Mouse (Mus musculus) monocyte, adult 5-6 weeks (primary cell): ENCODE results near the gene Asb6. TPM values are rescaled to one million over a fixed set of nuclear protein-coding genes. Genes with fewer than 3 reads are reported as not detected.

Source experiments
- ATAC-seq: fragments of 153-309, 156-312 bp; replicated peaks from 2 replicates; pipeline ENCODE4 v1.8.0; 2017; ENCODE audit warnings: mild to moderate bottlenecking; ENCODE audit not compliant: low TSS enrichment, insufficient number of reproducible peaks, severe bottlenecking, poor library complexity, low FRiP score
- total RNA-seq: library from RNA; stranded (forward); fragments of 200-1000, 200-491, 200-594 nt; gene quantifications from 3 replicates; pipeline ENCODE4 v1.2.3, GENCODE M21; 2017

Gene Asb6
- total RNA-seq, 1 experiment from 2014 or later = 45.6 TPM

DNA sequence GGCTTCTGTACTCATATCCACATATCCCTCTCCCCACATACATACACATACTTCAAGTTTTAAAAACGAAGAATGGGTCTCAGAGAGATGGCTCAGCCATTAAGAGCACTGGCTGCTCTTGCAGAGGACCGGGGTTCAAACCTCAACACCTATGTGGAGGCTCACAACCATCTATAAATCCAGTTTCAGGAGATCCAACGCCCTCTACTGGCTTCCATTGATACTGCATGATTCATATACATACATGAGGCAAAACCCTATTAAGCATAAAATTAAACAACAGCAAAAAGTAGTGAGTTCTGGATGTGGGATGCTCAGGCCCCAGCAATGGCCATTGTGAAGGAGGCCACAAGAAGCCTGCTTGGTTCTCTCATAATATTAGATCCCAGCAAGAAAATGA, 54.2 kb downstream of the Asb6 start:
- ATAC-seq = no peak

DNA sequence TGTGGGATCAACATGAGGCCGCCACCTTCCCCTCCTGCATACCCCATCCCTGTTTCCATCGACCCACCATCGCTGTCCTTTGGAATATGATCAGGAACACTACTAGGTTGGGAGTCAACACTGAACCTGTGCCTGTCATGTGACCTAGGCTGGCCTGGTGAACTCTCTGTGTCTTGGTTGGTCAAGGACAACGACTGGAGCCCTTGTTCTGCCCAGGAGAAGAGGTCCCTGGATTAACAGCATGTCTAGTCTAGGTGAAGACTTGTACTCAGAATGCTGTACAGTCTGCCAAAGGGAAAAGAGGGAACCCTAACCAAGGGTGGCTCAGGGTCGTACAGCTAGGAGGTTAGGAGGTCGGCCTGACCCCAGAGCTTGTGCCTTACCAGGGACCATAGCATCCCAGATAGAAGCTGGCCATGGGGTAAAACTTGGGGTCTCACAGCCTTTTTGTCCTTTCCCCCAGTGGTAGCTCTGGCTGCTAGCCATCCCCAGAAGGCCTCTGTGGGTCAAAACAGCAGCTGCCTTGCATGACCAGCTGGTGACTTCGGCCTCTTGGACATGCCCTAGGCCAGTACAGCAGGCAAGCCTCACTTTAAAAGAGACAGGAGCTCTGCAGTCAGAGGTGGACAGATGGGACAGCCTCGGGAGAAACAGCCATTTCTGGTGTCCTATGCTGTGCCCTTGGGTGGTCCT, 56.7 kb downstream of the Asb6 start:
- ATAC-seq = no peak

Other genes starting within 250 kb of the Asb6 start
- 4.5 to 7.0 TPM in 2 of 3 replicates, not detected in the other for gene Cstad, start 235.3 kb downstream of the Asb6 start, total RNA-seq
- 0.68 TPM in 1 of 3 replicates, not detected in the others for gene 1700001O22Rik, start 26.7 kb downstream of the Asb6 start, total RNA-seq
- gene Ntmt1, start 22.5 kb downstream of the Asb6 start, total RNA-seq = 7.1 to 15.9 TPM (median 9.9 TPM) in 3 replicates
- not detected in 3 replicates for gene Prrx2, start 4.6 kb upstream of the Asb6 start, total RNA-seq
- 0.10 to 4.4 TPM (median 0.11 TPM) in 3 replicates for gene Ptges, start 99.5 kb upstream of the Asb6 start, total RNA-seq
- gene Tor1b, start 122.6 kb upstream of the Asb6 start, total RNA-seq = 36.4 to 42.7 TPM (median 42.4 TPM) in 3 replicates
- 78.8 to 178 TPM (median 108 TPM) in 3 replicates for gene Tor1a, start 137.6 kb upstream of the Asb6 start, total RNA-seq
- 95.8 to 155 TPM (median 141 TPM) in 3 replicates for gene BC005624, start 151.9 kb upstream of the Asb6 start, total RNA-seq
- 2.2 to 10.4 TPM (median 3.5 TPM) in 3 replicates for gene Usp20, start 151.9 kb upstream of the Asb6 start, total RNA-seq